Mouse (Mus musculus) liver, embryonic 11.5 days (tissue): ENCODE measurements at regions not wholly inside any gene's neighbourhood (a gene's known extent, or its start where the extent isn't known, plus 50 kb on each side); places are given as distances from the start of the nearest gene placed in this dataset.

ENCODE experiments used
- ATAC-seq: fragments of 200-750 bp; cut with Nextera tagmentation; replicated peaks from 2 replicates; pipeline ENCODE4 v1.8.0; 2017; ENCODE audit warnings: moderate number of reproducible peaks, mild to moderate bottlenecking, moderate TSS enrichment, moderate library complexity; ENCODE audit not compliant: low FRiP score
- DNase-seq: peaks from one replicate; pipeline ENCODE4 v3.0.0-alpha.2; 2017; ENCODE audit warnings: low spot score
- H3K27ac ChIP-seq: fragments of 300-500 bp; sonication (generic); 2 replicates; pipeline ENCODE4 v1.5.1; 2014; ENCODE audit warnings: mild to moderate bottlenecking, low read depth, low read length, control low read depth
- H3K27me3 ChIP-seq: fragments of 300-500 bp; sonication (generic); replicated peaks from 2 replicates; pipeline ENCODE4 v1.6.1; 2014; ENCODE audit warnings: low read length, mixed read lengths; ENCODE audit not compliant: control insufficient read depth, insufficient read depth
- H3K36me3 ChIP-seq: fragments of 300-500 bp; sonication (generic); 2 replicates; pipeline ENCODE4 v1.6.1; 2014; ENCODE audit warnings: mild to moderate bottlenecking, low read length, moderate library complexity, mixed read lengths; ENCODE audit not compliant: control insufficient read depth, insufficient read depth
- H3K4me1 ChIP-seq: fragments of 300-500 bp; sonication (generic); replicated peaks from 2 replicates; pipeline ENCODE4 v1.6.1; 2014; ENCODE audit warnings: low read length, mixed read lengths; ENCODE audit not compliant: control insufficient read depth, insufficient read depth
- H3K4me2 ChIP-seq: fragments of 300-500 bp; sonication (generic); 2 replicates; pipeline ENCODE4 v1.6.1; 2014; ENCODE audit warnings: mild to moderate bottlenecking, control low read depth, moderate library complexity
- H3K4me3 ChIP-seq: fragments of 300-500 bp; sonication (generic); 2 replicates; pipeline ENCODE4 v1.5.1; 2014; ENCODE audit warnings: low read depth, low read length, control low read depth
- H3K9ac ChIP-seq: fragments of 300-500 bp; sonication (generic); 2 replicates; pipeline ENCODE4 v1.6.1; 2014; ENCODE audit warnings: low read depth, low read length, control low read depth
- H3K9me3 ChIP-seq: fragments of 300-500 bp; sonication (generic); 2 replicates; pipeline ENCODE4 v1.6.1; 2016; ENCODE audit warnings: low read length, inconsistent platforms, mixed read lengths; ENCODE audit not compliant: control insufficient read depth
- WGBS: fragments of 180-500 bp; shearing (Covaris S2); extraction: QIAGEN DNeasy Blood & Tissue Kit; methylation state at CpG from one replicate; pipeline ENCODE4 v1.1.7; 2014; 5-methylcytosine and 5-hydroxymethylcytosine counted together

- no peaks in the 10 kb centered on the region for H3K36me3 ChIP-seq
- H3K27ac ChIP-seq, result no peak overlapping the region
- H3K4me2 ChIP-seq, result no peak overlapping the region
- H3K9me3 ChIP-seq, result no peaks in the 10 kb centered on the region
- DNase-seq (no peak), ATAC-seq (no peak)
- no peak overlapping the region for H3K9ac ChIP-seq
- no peaks in the 10 kb centered on the region for H3K27me3 ChIP-seq
- no peak overlapping the region for H3K4me3 ChIP-seq
- 73% methylated on average over 2 of the region's 2 CpGs for WGBS
- no peaks in the 10 kb centered on the region for H3K4me1 ChIP-seq
Observed at GRCm38 (mm10) chr14:36499323-36499722, 404.6 kb downstream of the 4930474N05Rik start.

- H3K4me2 ChIP-seq, result no peak overlapping the region
- no peak overlapping the region for H3K9ac ChIP-seq
- ATAC-seq (no peak), DNase-seq (no peak)
- no peaks in the 10 kb centered on the region for H3K36me3 ChIP-seq
- no peaks in the 10 kb centered on the region for H3K9me3 ChIP-seq
- H3K4me3 ChIP-seq, result no peak overlapping the region
- H3K27ac ChIP-seq, result no peak overlapping the region
- no peaks in the 10 kb centered on the region for H3K27me3 ChIP-seq
- H3K4me1 ChIP-seq, result no peaks in the 10 kb centered on the region
Observed at GRCm38 (mm10) chr14:36485499-36485898, 390.8 kb downstream of the 4930474N05Rik start.

DNA sequence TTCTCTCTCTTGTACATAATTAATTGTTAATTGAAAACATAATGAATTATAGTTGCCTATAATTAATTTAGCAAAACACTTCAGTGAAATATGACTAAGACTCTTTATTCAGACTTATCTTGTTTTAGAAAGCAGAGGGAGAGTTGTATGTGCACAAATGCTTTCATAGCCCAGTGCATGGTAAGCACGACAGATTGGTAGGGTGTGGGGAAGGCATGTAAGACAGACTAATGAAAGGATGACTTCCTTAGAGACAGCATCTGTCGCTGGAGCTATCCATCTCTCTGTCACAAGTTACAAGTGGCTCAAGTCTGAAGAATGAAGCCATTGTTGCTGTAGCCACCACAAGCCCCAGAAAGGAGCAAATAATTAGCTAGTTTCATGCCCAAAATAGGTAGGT lies 376.9 kb downstream of the 4930474N05Rik start:
- no peak for ATAC-seq
- Histone ChIP-seq H3K4me3 (no peak overlapping the region), H3K36me3 (no peaks in the 10 kb centered on the region), H3K4me1 (no peaks in the 10 kb centered on the region), H3K27me3 (no peaks in the 10 kb centered on the region), H3K27ac (no peak overlapping the region), H3K4me2 (no peak overlapping the region), H3K9ac (no peak overlapping the region), H3K9me3 (no peaks in the 10 kb centered on the region)
- DNase-seq, result no peak
- 63% methylated on average over 2 of the region's 2 CpGs for WGBS

DNA sequence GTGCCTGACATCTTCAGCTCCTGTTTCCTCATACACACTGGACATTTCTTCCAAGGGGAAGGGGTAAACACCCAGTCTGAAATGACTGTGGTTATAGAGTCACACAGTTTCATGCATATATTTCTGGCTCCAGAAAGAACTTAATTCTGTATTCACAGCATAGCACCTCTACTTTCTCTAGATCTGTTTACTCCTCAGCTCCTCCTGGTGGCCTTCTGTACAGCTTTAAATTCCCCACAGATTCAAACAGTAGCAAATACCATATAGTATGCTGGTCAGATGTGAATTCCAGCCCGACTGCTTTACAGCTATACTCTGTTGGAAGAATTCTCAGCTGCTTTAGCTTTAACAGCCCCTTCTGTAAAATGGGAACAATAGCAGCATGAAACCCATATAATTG lies 375.6 kb downstream of the 4930474N05Rik start:
- 61% methylated on average over 1 of the region's 1 CpGs for WGBS
- DNase-seq, result no peak

GRCm38 (mm10) chr14:36453049-36453448 lies 358.3 kb downstream of the 4930474N05Rik start:
- Histone ChIP-seq H3K27me3 (no peaks in the 10 kb centered on the region), H3K36me3 (no peaks in the 10 kb centered on the region), H3K4me1 (no peaks in the 10 kb centered on the region), H3K4me3 (no peak overlapping the region), H3K9me3 (no peaks in the 10 kb centered on the region), H3K4me2 (no peak overlapping the region), H3K9ac (no peak overlapping the region), H3K27ac (no peak overlapping the region)
- ATAC-seq (no peak), DNase-seq (no peak)
- 74% methylated on average over 1 of the region's 1 CpGs for WGBS

More for the DNA sequence above, 375.6 kb downstream of the 4930474N05Rik start:
- H3K4me1 ChIP-seq, result no peaks in the 10 kb centered on the region
- H3K27ac ChIP-seq, result no peak overlapping the region
- no peaks in the 10 kb centered on the region for H3K27me3 ChIP-seq
- H3K36me3 ChIP-seq, result no peaks in the 10 kb centered on the region
- no peak overlapping the region for H3K4me2 ChIP-seq
- no peak overlapping the region for H3K4me3 ChIP-seq
- no peak overlapping the region for H3K9ac ChIP-seq
- ATAC-seq, result no peak
- H3K9me3 ChIP-seq, result no peaks in the 10 kb centered on the region

DNA sequence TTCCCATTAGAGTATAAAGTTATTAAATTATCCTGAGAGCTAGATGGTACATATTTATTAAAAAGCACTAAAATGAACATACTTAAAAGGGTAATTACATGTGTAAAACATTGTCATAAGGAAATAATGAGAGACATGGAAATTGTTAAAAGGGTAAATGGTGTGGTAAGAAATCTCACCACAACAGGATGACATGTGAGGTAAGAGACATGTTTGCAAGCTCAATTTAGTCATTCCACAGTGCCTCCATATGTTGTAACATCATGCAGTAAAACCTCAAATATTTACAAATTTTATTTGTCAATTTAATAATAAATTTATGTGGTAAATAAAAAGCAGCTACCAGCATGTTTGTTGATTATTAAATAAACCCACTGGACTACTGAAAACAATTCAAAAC lies 355.4 kb downstream of the 4930474N05Rik start:
- Histone ChIP-seq H3K9me3 (no peaks in the 10 kb centered on the region), H3K27me3 (no peaks in the 10 kb centered on the region), H3K4me3 (no peak overlapping the region), H3K9ac (no peak overlapping the region), H3K4me2 (no peak overlapping the region), H3K4me1 (no peaks in the 10 kb centered on the region), H3K36me3 (no peaks in the 10 kb centered on the region), H3K27ac (no peak overlapping the region)
- DNase-seq, result no peak
- no peak for ATAC-seq

DNA sequence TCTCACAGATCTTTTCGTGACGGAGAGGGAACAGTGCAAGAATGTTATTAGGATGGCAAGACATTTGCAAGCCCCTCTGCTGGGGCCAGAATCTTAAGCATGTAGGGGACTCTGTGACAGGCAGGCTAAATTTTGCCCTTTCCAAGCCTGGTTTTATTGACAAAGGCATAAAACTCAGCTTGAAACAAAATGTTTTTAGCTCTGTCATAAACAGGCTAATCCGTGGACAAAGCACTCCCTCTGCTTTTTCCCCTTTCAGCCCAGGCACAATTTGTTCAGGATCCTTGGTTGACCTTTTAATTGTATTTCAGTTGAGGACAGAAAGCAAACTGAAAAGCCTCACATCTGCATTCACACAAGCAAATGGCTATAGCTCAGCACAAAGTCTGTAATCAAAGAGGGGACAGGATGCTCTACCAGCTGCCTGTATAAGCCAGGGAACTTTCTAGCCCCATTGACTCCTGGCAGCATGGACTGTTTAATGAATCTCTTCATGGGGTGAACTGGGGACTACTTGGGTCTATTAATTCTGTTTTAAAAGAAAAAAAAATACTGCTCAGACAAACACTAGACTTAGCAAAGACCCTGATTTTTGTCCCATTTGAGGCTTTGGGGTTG lies 320.0 kb downstream of the 4930474N05Rik start:
- Histone ChIP-seq H3K4me2 (no peak overlapping the region), H3K36me3 (no peaks in the 10 kb centered on the region), H3K9ac (no peak overlapping the region), H3K27me3 (no peaks in the 10 kb centered on the region), H3K4me3 (no peak overlapping the region), H3K9me3 (no peaks in the 10 kb centered on the region), H3K27ac (no peak overlapping the region), H3K4me1 (no peaks in the 10 kb centered on the region)
- WGBS, result 77% methylated on average over 3 of the region's 3 CpGs
- no peak for DNase-seq
- no peak for ATAC-seq

- ATAC-seq, result no peak
- H3K9me3 ChIP-seq, result no peaks in the 10 kb centered on the region
- WGBS, result 83% methylated on average over 1 of the region's 1 CpGs
- no peak overlapping the region for H3K9ac ChIP-seq
- H3K4me3 ChIP-seq, result no peak overlapping the region
- H3K4me2 ChIP-seq, result no peak overlapping the region
- no peak for DNase-seq
- H3K27ac ChIP-seq, result no peak overlapping the region
- H3K36me3 ChIP-seq, result no peaks in the 10 kb centered on the region
- H3K4me1 ChIP-seq, result no peaks in the 10 kb centered on the region
- H3K27me3 ChIP-seq, result no peaks in the 10 kb centered on the region
Observed at GRCm38 (mm10) chr14:36414180-36414579, 319.5 kb downstream of the 4930474N05Rik start.
